Comparison of ENCODE assay signal across 8 mouse cellular contexts in genomic region chr6:119847518-119848033, GRCm38 (mm10). TPM values are rescaled to one million over a fixed set of nuclear protein-coding genes. Genes with fewer than 3 reads are reported as not detected.
DNase-seq lines count a peak whose midpoint lies in the region; ATAC-seq and TF ChIP-seq lines count a peak whose summit lies in the region.

No protein-coding gene starts in this region.

- peak overlapping the region; percentile 98 for H3K27ac ChIP-seq in gastrocnemius, adult 2 months
- peak overlapping the region; percentile 99 for H3K27ac ChIP-seq in heart, embryonic 16.5 days (ENCODE audit: low read length)

- DNase-seq in gastrocnemius, adult 2 months, result no peak
- DNase-seq in gastrocnemius, postnatal 4 days (ENCODE audit: low spot score in 2 of 2), result no peak
- peak; percentile 12 for DNase-seq in right cerebral cortex, adult 18-20 months
- no peak for DNase-seq in right cerebral cortex, postnatal 25 days
- DNase-seq in thymus, postnatal 25 days, result no peak
- DNase-seq in layer of hippocampus, adult 9-11 months, result no peak

- intact Hi-C loops in gastrocnemius, adult 2 months (cut with DNase I), result loop anchor here (1.0 to 2.0 kb wide), 2 partner anchors 55 kb away; partner anchors contain the start of gene Rad52

- WGBS in heart, embryonic 16.5 days, result 0% methylated on average over 39 of the region's 40 CpGs

- no peak; the same call in 1 of the 2 replicates for ATAC-seq in heart, embryonic 16.5 days (replicated peaks; ENCODE audit: extremely low read depth, insufficient read depth, low FRiP score)
- peak; percentile 10; the same call in 1 of the 2 replicates for ATAC-seq in megakaryocyte-erythroid progenitor cell, adult 5-6 weeks (replicated peaks; ENCODE audit: low FRiP score, low TSS enrichment, poor library complexity, severe bottlenecking)

- H3K9me3 ChIP-seq in heart, embryonic 16.5 days (replicated peaks; ENCODE audit: control insufficient read depth, low read length), result no peaks in the 10 kb centered on the region

- H3K4me3 ChIP-seq in gastrocnemius, adult 2 months, result peak overlapping the region; percentile 80
- H3K4me3 ChIP-seq in heart, embryonic 16.5 days (ENCODE audit: low read length), result peak overlapping the region; percentile 97

- H3K27me3 ChIP-seq in heart, embryonic 16.5 days (ENCODE audit: control insufficient read depth, insufficient read depth, low read length), result no peaks in the 10 kb centered on the region

- H3K9ac ChIP-seq in heart, embryonic 16.5 days (ENCODE audit: low read length), result peak overlapping the region; percentile 96

- peak overlapping the region; percentile 89 for H3K4me2 ChIP-seq in heart, embryonic 16.5 days (ENCODE audit: low read depth, low read length)

- H3K4me1 ChIP-seq in heart, embryonic 16.5 days (ENCODE audit: control insufficient read depth, insufficient read depth, low read length), result peaks cover 21% of the 10 kb centered on the region

- H3K36me3 ChIP-seq in heart, embryonic 16.5 days (ENCODE audit: control insufficient read depth, insufficient read depth), result no peaks in the 10 kb centered on the region

- no peak for TF ChIP-seq CTCF in gastrocnemius, adult 2 months (IDR thresholded peaks at IDR 0.05)

RNA-seq across cellular contexts. Expression of gene Erc1, which starts 0.4 kb away (rescaled TPM):
- total RNA-seq in gastrocnemius, adult 2 months (2021), result 10 to 100 TPM; 29.5 to 33.5 TPM
- 10 to 100 TPM; 29.6 to 32.6 TPM for total RNA-seq in gastrocnemius, postnatal 4 days (2021)
- 12.7 and 13.7 TPM in 2 replicates for polyA plus RNA-seq in heart, embryonic 16.5 days (2015; fragmentation: Nextera tagmentation; extraction: Ambion mirVana)
- total RNA-seq in megakaryocyte-erythroid progenitor cell, adult 5-6 weeks (2014; fragmentation: Nextera tagmentation), result 12.8 and 13.5 TPM in 2 replicates
- 13.5 and 22.3 TPM in 2 replicates for total RNA-seq in megakaryocyte-erythroid progenitor cell, adult 5-6 weeks (2017)

RNA-seq across cellular contexts. Expression of gene Rad52, which starts 54.9 kb away (rescaled TPM):
- total RNA-seq in gastrocnemius, adult 2 months (2021), result 10 to 100 TPM; 15.1 to 18.2 TPM
- 10 to 100 TPM; 16.1 to 23.5 TPM for total RNA-seq in gastrocnemius, postnatal 4 days (2021)
- 14.2 and 16.0 TPM in 2 replicates for polyA plus RNA-seq in heart, embryonic 16.5 days (2015; fragmentation: Nextera tagmentation; extraction: Ambion mirVana)
- 45.9 and 58.5 TPM in 2 replicates for total RNA-seq in megakaryocyte-erythroid progenitor cell, adult 5-6 weeks (2014; fragmentation: Nextera tagmentation)
- 35.6 and 41.9 TPM in 2 replicates for total RNA-seq in megakaryocyte-erythroid progenitor cell, adult 5-6 weeks (2017)
